Mouse (Mus musculus): ENCODE data around the gene Sptbn2. TPM values are rescaled to one million over a fixed set of nuclear protein-coding genes. Genes with fewer than 3 reads are reported as not detected.
"Not testable (repeated sequence)": the region's sequence is repeated elsewhere in the genome, so short reads cannot be mapped to it uniquely, and the experiment has no call there.

Gene Sptbn2
- polyA plus RNA-seq, 1 experiment from 2014 or later, result 3.2 TPM

DNA sequence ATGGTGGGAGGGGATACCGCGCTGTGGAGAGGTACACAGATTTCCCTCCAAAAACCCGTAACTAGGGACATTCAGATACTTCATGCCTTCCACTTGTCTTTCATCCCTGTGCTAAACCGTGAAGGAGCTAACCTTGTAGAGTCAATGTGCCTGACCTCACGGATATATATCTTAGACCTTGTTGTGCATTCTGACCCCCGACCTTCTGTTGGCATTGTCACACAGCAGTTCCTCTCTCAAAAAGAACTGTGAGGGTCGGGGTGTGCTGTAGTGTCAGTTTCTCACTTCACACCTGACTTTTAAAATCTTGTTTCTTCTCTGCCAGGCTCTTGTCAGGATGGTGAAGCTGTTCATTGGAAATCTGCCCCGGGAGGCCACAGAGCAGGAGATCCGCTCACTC is 46.0 kb downstream of the Sptbn2 start:
- Histone ChIP-seq H3K4me1 (ENCODE audit: insufficient read depth, low read length) (peaks cover 15% of the 10 kb centered on the region), H3K4me2 (replicated peaks; ENCODE audit: low read depth, low read length) (peak overlapping the region; percentile 75), H3K27ac (ENCODE audit: low read length) (peak overlapping the region; percentile 98), H3K4me3 (ENCODE audit: low read length) (peak overlapping the region; percentile 85), H3K9ac (replicated peaks; ENCODE audit: low read length) (peak overlapping the region; percentile 97), H3K9me3 (ENCODE audit: low read length) (no peaks in the 10 kb centered on the region), H3K36me3 (ENCODE audit: insufficient read depth, low read length) (peaks cover 1% of the 10 kb centered on the region), H3K27me3 (ENCODE audit: insufficient read depth, low read length) (no peaks in the 10 kb centered on the region)
- ATAC-seq (ENCODE audit: low FRiP score, low TSS enrichment), result no peak
- WGBS, result under 1% methylated on average over 9 of the region's 9 CpGs

DNA sequence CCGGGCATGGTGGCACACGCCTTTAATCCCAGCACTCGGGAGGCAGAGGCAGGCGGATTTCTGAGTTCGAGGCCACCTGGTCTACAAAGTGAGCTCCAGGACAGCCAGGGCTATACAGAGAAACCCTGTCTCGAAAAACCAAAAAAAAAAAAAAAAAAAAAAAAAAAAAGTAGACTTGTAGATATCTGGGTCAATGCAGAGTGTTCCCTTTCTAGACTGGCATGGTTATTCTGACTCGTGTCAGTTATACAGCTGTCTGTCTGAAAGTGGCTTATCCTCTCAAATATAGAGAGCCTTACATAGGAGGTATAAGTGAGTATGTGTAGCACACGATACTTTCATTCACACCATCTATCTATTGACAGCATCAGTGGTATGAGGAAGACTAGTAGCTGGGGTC is 49.6 kb downstream of the Sptbn2 start:
- not testable (repeated sequence) for H3K4me2 ChIP-seq (replicated peaks; ENCODE audit: low read depth, low read length); H3K27ac ChIP-seq (ENCODE audit: low read length); H3K4me3 ChIP-seq (ENCODE audit: low read length); H3K9me3 ChIP-seq (ENCODE audit: low read length); ATAC-seq (ENCODE audit: low FRiP score, low TSS enrichment); H3K27me3 ChIP-seq (ENCODE audit: insufficient read depth, low read length); H3K9ac ChIP-seq (replicated peaks; ENCODE audit: low read length)
- Histone ChIP-seq H3K36me3 (ENCODE audit: insufficient read depth, low read length) (peaks cover 20% of the 10 kb centered on the region), H3K4me1 (ENCODE audit: insufficient read depth, low read length) (peaks cover 15% of the 10 kb centered on the region)
- 89% methylated on average over 8 of the region's 8 CpGs for WGBS

DNA sequence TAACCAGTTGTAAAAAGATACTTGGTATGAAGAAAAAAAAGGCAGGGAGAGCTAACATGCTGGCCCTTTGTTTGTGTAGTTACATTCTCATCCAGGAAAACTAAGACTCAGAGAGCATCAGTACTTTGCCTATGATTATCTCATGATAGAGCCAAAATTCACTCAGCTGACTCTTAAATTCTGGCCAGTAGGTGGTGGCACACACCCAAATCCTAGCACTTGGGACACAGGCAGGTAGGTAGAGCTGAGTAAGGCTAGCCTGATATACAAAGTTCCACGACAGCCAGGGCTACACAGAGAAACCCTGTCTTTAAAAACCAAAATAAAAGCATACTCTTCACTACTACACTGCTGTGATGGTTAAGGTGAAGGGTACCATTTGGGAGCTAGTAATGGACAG is 51.9 kb downstream of the Sptbn2 start:
- H3K9ac ChIP-seq (replicated peaks; ENCODE audit: low read length), result no peak overlapping the region
- H3K4me2 ChIP-seq (replicated peaks; ENCODE audit: low read depth, low read length), result no peak overlapping the region
- H3K36me3 ChIP-seq (ENCODE audit: insufficient read depth, low read length), result peaks cover 33% of the 10 kb centered on the region
- no peak for ATAC-seq (ENCODE audit: low FRiP score, low TSS enrichment)
- H3K27me3 ChIP-seq (ENCODE audit: insufficient read depth, low read length), result no peaks in the 10 kb centered on the region
- peaks cover 10% of the 10 kb centered on the region for H3K4me1 ChIP-seq (ENCODE audit: insufficient read depth, low read length)
- 46% methylated on average over 1 of the region's 1 CpGs for WGBS
- H3K9me3 ChIP-seq (ENCODE audit: low read length), result no peaks in the 10 kb centered on the region
- no peak overlapping the region for H3K4me3 ChIP-seq (ENCODE audit: low read length)
- no peak overlapping the region for H3K27ac ChIP-seq (ENCODE audit: low read length)

DNA sequence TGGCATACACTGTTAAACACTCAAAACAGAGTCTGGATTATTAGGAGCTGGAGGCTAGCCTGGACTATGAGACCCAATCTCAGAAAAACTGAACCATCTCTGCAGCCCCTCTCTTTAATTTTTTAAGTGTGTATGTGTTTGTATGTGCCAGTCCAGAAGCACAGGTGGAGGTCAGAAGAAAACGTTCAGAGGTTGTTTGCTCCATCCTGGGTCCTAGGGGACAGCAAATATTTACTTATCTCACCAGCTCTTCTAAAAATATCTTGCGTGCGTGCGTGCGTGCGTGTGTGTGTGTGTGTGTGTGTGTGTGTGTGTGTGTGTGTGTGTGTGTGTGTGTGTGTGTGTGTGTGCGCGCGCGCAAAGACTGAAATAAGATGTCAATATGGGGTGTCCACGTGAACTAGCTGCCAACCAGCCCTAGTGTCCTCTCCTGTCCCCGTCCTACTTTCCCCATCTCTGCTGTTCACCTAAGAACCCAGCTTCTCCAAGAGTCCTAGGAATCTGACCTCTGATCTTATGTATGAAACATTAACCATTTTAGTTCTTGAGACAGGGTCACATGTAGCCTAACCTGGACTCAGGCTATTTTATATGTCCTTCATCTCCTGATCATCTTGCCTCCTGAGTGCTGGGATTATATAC is 56.7 kb downstream of the Sptbn2 start:
- H3K4me2 ChIP-seq (replicated peaks; ENCODE audit: low read depth, low read length), result no peak overlapping the region
- H3K9ac ChIP-seq (replicated peaks; ENCODE audit: low read length), result no peak overlapping the region
- H3K4me1 ChIP-seq (ENCODE audit: insufficient read depth, low read length), result no peaks in the 10 kb centered on the region
- H3K4me3 ChIP-seq (ENCODE audit: low read length), result no peak overlapping the region
- 87% methylated on average over 12 of the region's 12 CpGs for WGBS
- no peak overlapping the region for H3K27ac ChIP-seq (ENCODE audit: low read length)
- peaks cover 51% of the 10 kb centered on the region for H3K36me3 ChIP-seq (ENCODE audit: insufficient read depth, low read length)
- ATAC-seq (ENCODE audit: low FRiP score, low TSS enrichment), result 0 out of 2 replicates have a peak, but pooled peaks have one; percentile 39
- H3K27me3 ChIP-seq (ENCODE audit: insufficient read depth, low read length), result no peaks in the 10 kb centered on the region
- no peaks in the 10 kb centered on the region for H3K9me3 ChIP-seq (ENCODE audit: low read length)

DNA sequence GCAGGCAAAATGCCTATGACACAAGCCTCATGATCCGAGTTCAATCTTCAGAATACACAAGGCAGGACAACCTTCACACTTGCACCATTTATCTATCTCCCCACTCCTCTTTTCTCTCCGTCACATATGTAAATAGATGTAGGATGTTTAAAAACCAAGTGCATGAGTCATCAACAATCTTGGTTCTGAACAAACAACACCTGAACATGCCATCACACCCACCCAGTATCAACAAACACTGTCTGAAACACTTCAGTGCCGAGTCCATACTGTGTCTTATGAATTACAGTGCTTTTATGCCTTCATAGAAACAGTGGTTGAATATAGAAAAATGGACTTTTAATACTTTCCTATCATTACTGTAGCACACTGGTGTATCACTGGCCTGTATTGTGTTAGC is 61.8 kb downstream of the Sptbn2 start:
- Histone ChIP-seq H3K36me3 (ENCODE audit: insufficient read depth, low read length) (peaks cover 42% of the 10 kb centered on the region), H3K27ac (ENCODE audit: low read length) (no peak overlapping the region), H3K27me3 (ENCODE audit: insufficient read depth, low read length) (no peaks in the 10 kb centered on the region), H3K9ac (replicated peaks; ENCODE audit: low read length) (no peak overlapping the region), H3K9me3 (ENCODE audit: low read length) (no peaks in the 10 kb centered on the region), H3K4me3 (ENCODE audit: low read length) (no peak overlapping the region), H3K4me2 (replicated peaks; ENCODE audit: low read depth, low read length) (no peak overlapping the region), H3K4me1 (ENCODE audit: insufficient read depth, low read length) (no peaks in the 10 kb centered on the region)
- WGBS, result 83% methylated on average over 3 of the region's 3 CpGs
- no peak for ATAC-seq (ENCODE audit: low FRiP score, low TSS enrichment)

DNA sequence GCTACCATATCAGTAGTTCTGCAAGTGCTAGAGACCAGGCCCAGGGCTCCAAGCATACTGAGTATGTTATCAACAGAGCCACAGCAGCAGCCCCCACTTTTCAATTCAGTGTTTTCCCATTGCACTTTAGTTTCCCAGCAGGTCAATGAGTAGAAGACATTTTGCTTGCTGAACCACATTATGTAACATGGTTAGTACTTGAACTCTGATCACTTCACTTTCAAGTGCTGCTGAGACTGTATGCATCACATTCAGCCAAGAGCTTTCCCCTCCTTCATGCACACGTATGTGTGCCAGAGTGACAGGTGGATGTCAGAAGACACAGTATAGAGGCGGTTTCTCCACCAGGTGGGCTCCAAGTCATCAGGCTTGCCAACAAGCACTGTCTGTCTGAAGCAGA is 71.9 kb downstream of the Sptbn2 start:
- H3K9me3 ChIP-seq (ENCODE audit: low read length), result no peaks in the 10 kb centered on the region
- H3K36me3 ChIP-seq (ENCODE audit: insufficient read depth, low read length), result peaks cover 60% of the 10 kb centered on the region

DNA sequence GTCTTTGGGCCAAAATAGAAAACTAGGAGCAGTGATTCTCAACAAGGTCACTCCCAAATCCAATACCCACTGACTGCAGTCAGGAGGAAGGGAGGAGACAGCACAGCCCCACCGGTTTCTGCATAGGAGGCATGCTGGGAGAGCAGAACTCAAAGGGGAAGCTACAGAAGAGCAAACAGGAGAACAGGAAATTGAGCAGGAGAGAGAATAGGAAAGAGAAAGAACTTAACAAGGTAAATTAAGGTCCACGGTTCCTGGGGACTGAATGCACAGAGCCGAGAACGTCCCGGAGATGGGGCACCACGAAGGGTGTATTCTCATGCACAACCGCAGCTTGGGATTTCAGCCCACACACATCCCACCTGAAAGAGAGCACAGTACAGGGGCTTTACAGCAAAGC is 74.2 kb downstream of the Sptbn2 start:
- whole genome bisulfite sequencing, result 89% methylated on average over 7 of the region's 7 CpGs
- peaks cover 59% of the 10 kb centered on the region for H3K36me3 ChIP-seq (ENCODE audit: insufficient read depth, low read length)
- ATAC-seq (ENCODE audit: low FRiP score, low TSS enrichment), result no peak

More for the DNA sequence above, 71.9 kb downstream of the Sptbn2 start:
- Histone ChIP-seq H3K27ac (ENCODE audit: low read length) (no peak overlapping the region), H3K4me3 (ENCODE audit: low read length) (no peak overlapping the region), H3K4me2 (replicated peaks; ENCODE audit: low read depth, low read length) (no peak overlapping the region), H3K27me3 (ENCODE audit: insufficient read depth, low read length) (no peaks in the 10 kb centered on the region), H3K9ac (replicated peaks; ENCODE audit: low read length) (no peak overlapping the region), H3K4me1 (ENCODE audit: insufficient read depth, low read length) (no peaks in the 10 kb centered on the region)
- 94% methylated on average over 2 of the region's 2 CpGs for WGBS
- ATAC-seq (ENCODE audit: low FRiP score, low TSS enrichment), result no peak

DNA sequence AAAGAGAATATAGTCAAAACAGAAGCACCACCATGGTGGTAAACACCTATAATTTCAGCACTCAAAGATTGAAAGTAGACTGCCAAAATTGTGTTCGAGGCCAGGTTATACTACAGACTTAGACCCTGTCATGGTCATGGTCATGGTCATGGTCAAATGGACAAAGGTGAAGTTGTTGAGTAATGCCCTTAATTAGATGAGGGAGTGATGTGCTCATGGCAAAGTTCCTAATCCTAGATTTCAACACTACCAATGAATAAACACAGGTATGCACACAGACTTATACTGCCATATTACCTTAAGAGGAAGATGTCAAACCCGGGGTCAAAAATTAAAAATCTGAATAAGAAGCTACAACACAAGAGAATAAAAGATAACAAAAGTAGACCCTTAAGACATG is 75.3 kb downstream of the Sptbn2 start:
- Histone ChIP-seq H3K9ac (replicated peaks; ENCODE audit: low read length) (no peak overlapping the region), H3K4me2 (replicated peaks; ENCODE audit: low read depth, low read length) (no peak overlapping the region), H3K4me3 (ENCODE audit: low read length) (no peak overlapping the region), H3K4me1 (ENCODE audit: insufficient read depth, low read length) (peaks cover 14% of the 10 kb centered on the region), H3K27me3 (ENCODE audit: insufficient read depth, low read length) (no peaks in the 10 kb centered on the region), H3K9me3 (ENCODE audit: low read length) (no peaks in the 10 kb centered on the region), H3K36me3 (ENCODE audit: insufficient read depth, low read length) (peaks cover 62% of the 10 kb centered on the region), H3K27ac (ENCODE audit: low read length) (no peak overlapping the region)
- ATAC-seq (ENCODE audit: low FRiP score, low TSS enrichment), result no peak
- 85% methylated on average over 2 of the region's 2 CpGs for WGBS

More for the DNA sequence above, 74.2 kb downstream of the Sptbn2 start:
- no peak overlapping the region for H3K4me2 ChIP-seq (replicated peaks; ENCODE audit: low read depth, low read length)
- no peak overlapping the region for H3K9ac ChIP-seq (replicated peaks; ENCODE audit: low read length)
- no peaks in the 10 kb centered on the region for H3K27me3 ChIP-seq (ENCODE audit: insufficient read depth, low read length)
- no peaks in the 10 kb centered on the region for H3K9me3 ChIP-seq (ENCODE audit: low read length)
- peaks cover 3% of the 10 kb centered on the region for H3K4me1 ChIP-seq (ENCODE audit: insufficient read depth, low read length)
- H3K27ac ChIP-seq (ENCODE audit: low read length), result no peak overlapping the region
- no peak overlapping the region for H3K4me3 ChIP-seq (ENCODE audit: low read length)

DNA sequence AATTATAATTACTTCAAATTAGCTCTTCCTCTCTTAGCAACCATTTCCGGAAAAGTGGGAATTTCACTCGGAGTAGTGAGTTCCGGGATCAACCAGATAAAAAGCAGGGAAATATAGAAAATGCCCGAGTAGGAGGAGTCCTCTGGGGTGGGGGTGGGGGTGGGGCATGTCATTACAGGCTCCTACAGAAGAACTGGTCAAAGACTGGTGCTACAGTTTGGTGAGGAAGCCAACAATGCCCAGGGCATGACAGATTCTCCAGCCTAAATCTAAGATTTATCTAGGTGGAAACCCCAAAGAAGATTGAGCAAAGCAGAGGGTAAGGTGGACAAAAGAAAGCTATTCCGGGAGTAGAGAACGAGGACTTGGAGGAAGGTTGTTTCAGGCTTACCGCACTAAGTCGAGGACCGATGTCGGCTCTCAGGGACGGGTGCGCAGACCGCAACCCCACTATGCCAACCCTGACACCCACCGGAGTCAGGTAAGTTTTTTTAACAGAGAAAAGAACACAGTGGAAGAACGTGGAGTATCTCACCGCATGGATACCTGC is 82.4 kb downstream of the Sptbn2 start:
- H3K4me3 ChIP-seq (ENCODE audit: low read length), result peak overlapping the region; percentile 92
- H3K9ac ChIP-seq (replicated peaks; ENCODE audit: low read length), result peak overlapping the region; percentile 85
- H3K27me3 ChIP-seq (ENCODE audit: insufficient read depth, low read length), result no peaks in the 10 kb centered on the region
- peak; percentile 60; the same call in 1 of the 2 replicates for ATAC-seq (ENCODE audit: low FRiP score, low TSS enrichment)
- H3K9me3 ChIP-seq (ENCODE audit: low read length), result no peaks in the 10 kb centered on the region
- H3K4me2 ChIP-seq (replicated peaks; ENCODE audit: low read depth, low read length), result peak overlapping the region; percentile 84
- H3K27ac ChIP-seq (ENCODE audit: low read length), result peak overlapping the region; percentile 88
- peaks cover 30% of the 10 kb centered on the region for H3K36me3 ChIP-seq (ENCODE audit: insufficient read depth, low read length)
- WGBS, result 1% methylated on average over 16 of the region's 16 CpGs
- peaks cover 35% of the 10 kb centered on the region for H3K4me1 ChIP-seq (ENCODE audit: insufficient read depth, low read length)

DNA sequence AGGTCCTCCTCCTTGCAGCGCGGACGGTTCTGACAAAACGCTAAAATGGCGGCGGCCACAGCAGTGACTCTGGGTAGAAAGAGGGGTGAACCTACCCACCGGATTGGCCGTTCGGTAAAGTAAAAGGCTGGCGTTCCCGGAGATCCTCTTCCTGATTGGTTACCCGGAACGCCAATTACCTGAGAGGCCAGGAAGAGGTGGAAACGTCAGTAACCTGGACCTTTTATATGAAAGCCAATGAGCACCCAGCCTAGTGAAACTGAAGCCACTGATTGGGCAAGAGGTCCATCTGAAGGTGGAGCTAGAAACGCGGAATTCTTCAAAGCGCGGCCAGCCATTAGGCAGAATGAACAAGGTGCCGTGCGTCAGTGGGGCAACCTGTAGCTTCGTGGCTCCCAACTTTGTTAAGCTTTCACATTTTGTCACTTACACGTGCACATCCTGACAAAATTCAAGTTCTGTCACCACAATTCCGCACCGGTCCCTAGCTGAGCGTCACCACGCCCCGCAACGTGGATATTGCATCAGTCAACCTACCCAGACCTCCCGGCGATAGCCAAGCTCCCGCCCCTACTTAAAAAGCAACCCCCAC is 83.0 kb downstream of the Sptbn2 start, which contains the start of gene Rbm4:
Rbm4 (minus strand) TSS at position 71 of the 592 bp plus-strand sequence.
- Histone ChIP-seq H3K27ac (ENCODE audit: low read length) (peak within 1 kb of the TSS; percentile 88), H3K9ac (replicated peaks; ENCODE audit: low read length) (peak within 1 kb of the TSS; percentile 85), H3K4me2 (replicated peaks; ENCODE audit: low read depth, low read length) (peak within 1 kb of the TSS; percentile 84), H3K36me3 (ENCODE audit: insufficient read depth, low read length) (peaks cover 31% of the 10 kb centered on the region), H3K4me1 (ENCODE audit: insufficient read depth, low read length) (peaks cover 35% of the 10 kb centered on the region), H3K9me3 (ENCODE audit: low read length) (no peaks in the 10 kb centered on the region), H3K4me3 (ENCODE audit: low read length) (peak within 1 kb of the TSS; percentile 92), H3K27me3 (ENCODE audit: insufficient read depth, low read length) (no peaks in the 10 kb centered on the region)
- peak; percentile 98 for ATAC-seq (ENCODE audit: low FRiP score, low TSS enrichment)
- 0% methylated on average over 31 of the region's 31 CpGs for WGBS
